Mouse (Mus musculus) cortical plate, adult 2 months (tissue): ENCODE measurements around the gene Ssx2ip.

Experiments used
- CTCF ChIP-seq: fragments of 200-500 bp; IDR thresholded peaks from 2 replicates; pipeline ENCODE4 v1.5.1; 2011; ENCODE audit warnings: mild to moderate bottlenecking, control low read depth, low read length; ENCODE audit not compliant: insufficient read depth; ENCODE audit errors: extremely low read depth
- POLR2A ChIP-seq: fragments of 200-500 bp; IDR thresholded peaks from 2 replicates; pipeline ENCODE4 v1.6.1; 2011; ENCODE audit warnings: mild to moderate bottlenecking, low read length, control low read depth; ENCODE audit not compliant: insufficient read depth; ENCODE audit errors: extremely low read depth

- no peak for TF ChIP-seq POLR2A
- TF ChIP-seq CTCF = no peak
These were observed 22.0 kb downstream of the Ssx2ip start for GRCm38 (mm10) chr3:146426489-146426888.
